Mouse (Mus musculus) lung, embryonic 16.5 days (tissue): ENCODE data around the gene Tmem238. TPM values are rescaled to one million over a fixed set of nuclear protein-coding genes. Genes with fewer than 3 reads are reported as not detected.
"Not testable (repeated sequence)": the region's sequence is repeated elsewhere in the genome, so short reads cannot be mapped to it uniquely, and the experiment has no call there.

Source experiments
- ATAC-seq: fragments of 200-750 bp; cut with Nextera tagmentation; 2 replicates; pipeline ENCODE4 v1.8.0; 2017; ENCODE audit warnings: low read depth, mild to moderate bottlenecking, moderate library complexity
- H3K27ac ChIP-seq: fragments of 300-500 bp; sonication (generic); 2 replicates; pipeline ENCODE4 v1.5.1; 2014; ENCODE audit warnings: mild to moderate bottlenecking, control low read depth, low read length
- H3K27me3 ChIP-seq: fragments of 300-500 bp; sonication (generic); 2 replicates; pipeline ENCODE4 v1.6.1; 2014; ENCODE audit warnings: low read depth, low read length, mixed read lengths; ENCODE audit not compliant: control insufficient read depth, insufficient read depth
- H3K36me3 ChIP-seq: fragments of 300-500 bp; sonication (generic); 2 replicates; pipeline ENCODE4 v1.6.1; 2014; ENCODE audit warnings: low read length; ENCODE audit not compliant: control insufficient read depth, insufficient read depth
- H3K4me1 ChIP-seq: fragments of 300-500 bp; sonication (generic); replicated peaks from 2 replicates; pipeline ENCODE4 v1.6.1; 2014; ENCODE audit warnings: low read length, mixed read lengths; ENCODE audit not compliant: control insufficient read depth, insufficient read depth
- H3K4me2 ChIP-seq: fragments of 300-500 bp; sonication (generic); 2 replicates; pipeline ENCODE4 v1.6.1; 2014; ENCODE audit warnings: low read depth, low read length, control low read depth
- H3K4me3 ChIP-seq: fragments of 300-500 bp; sonication (generic); 2 replicates; pipeline ENCODE4 v1.5.1; 2014; ENCODE audit warnings: mild to moderate bottlenecking, low read length, control low read depth
- H3K9ac ChIP-seq: fragments of 300-500 bp; sonication (generic); 2 replicates; pipeline ENCODE4 v1.6.1; 2014; ENCODE audit warnings: low read length, control low read depth
- H3K9me3 ChIP-seq: fragments of 300-500 bp; sonication (generic); 2 replicates; pipeline ENCODE4 v1.6.1; 2016; ENCODE audit warnings: low read length; ENCODE audit not compliant: control insufficient read depth
- WGBS: fragments of 180-500 bp; shearing (Covaris S2); extraction: QIAGEN DNeasy Blood & Tissue Kit; methylation state at CpG from one replicate; pipeline ENCODE4 v1.1.7; 2014; 5-methylcytosine and 5-hydroxymethylcytosine counted together
- polyA plus RNA-seq: library from polyadenylated mRNA; unstranded; fragments of >200 nt; fragmentation: Nextera tagmentation; extraction: Ambion mirVana; gene quantifications from 2 replicates; pipeline ENCODE4 v1.2.1, GENCODE M21; 2015

Gene Tmem238
- polyA plus RNA-seq, 1 experiment from 2014 or later: 17.9 TPM

- H3K9ac ChIP-seq: no peak overlapping the region
- no peak for ATAC-seq
- peaks cover 11% of the 10 kb centered on the region for H3K4me1 ChIP-seq
- no peaks in the 10 kb centered on the region for H3K27me3 ChIP-seq
- no peaks in the 10 kb centered on the region for H3K36me3 ChIP-seq
- H3K27ac ChIP-seq: peak overlapping the region; percentile 72
- H3K9me3 ChIP-seq: no peaks in the 10 kb centered on the region
- no peak overlapping the region for H3K4me3 ChIP-seq
- H3K4me2 ChIP-seq: no peak overlapping the region
Observed at GRCm38 (mm10) chr7:4816559-4816958, 27.1 kb upstream of the Tmem238 start.

- Histone ChIP-seq H3K4me1 (peaks cover 25% of the 10 kb centered on the region), H3K9me3 (no peaks in the 10 kb centered on the region), H3K4me2 (peak overlapping the region; percentile 80), H3K27ac (peak overlapping the region; percentile 92), H3K27me3 (no peaks in the 10 kb centered on the region), H3K36me3 (peaks cover 10% of the 10 kb centered on the region; the same call in 1 of the 2 replicates), H3K9ac (peak overlapping the region; percentile 73), H3K4me3 (peak overlapping the region; percentile 99)
- ATAC-seq: no peak
- WGBS: 23% methylated on average over 8 of the region's 8 CpGs
Observed at GRCm38 (mm10) chr7:4813105-4813791, 23.8 kb upstream of the Tmem238 start.

- Histone ChIP-seq H3K9ac (peak within 1 kb of the TSS; percentile 100), H3K27ac (peak within 1 kb of the TSS; percentile 99), H3K27me3 (no peaks in the 10 kb centered on the region), H3K36me3 (peaks cover 14% of the 10 kb centered on the region), H3K4me2 (peak within 1 kb of the TSS; percentile 80), H3K9me3 (no peaks in the 10 kb centered on the region), H3K4me1 (peaks cover 22% of the 10 kb centered on the region), H3K4me3 (peak within 1 kb of the TSS; percentile 99)
- under 1% methylated on average over 62 of the region's 62 CpGs for WGBS
- ATAC-seq: peak; percentile 99
Observed at GRCm38 (mm10) chr7:4812303-4813104, 23.0 kb upstream of the Tmem238 start, which contains the start of gene Ube2s. Ube2s (minus strand) TSS chr7:4812590.

- peak overlapping the region; percentile 99 for H3K4me3 ChIP-seq
- no peaks in the 10 kb centered on the region for H3K9me3 ChIP-seq
- peak overlapping the region; percentile 61 for H3K4me2 ChIP-seq
- no peaks in the 10 kb centered on the region for H3K27me3 ChIP-seq
- peaks cover 22% of the 10 kb centered on the region for H3K4me1 ChIP-seq
- peak overlapping the region; percentile 100 for H3K9ac ChIP-seq
- H3K27ac ChIP-seq: peak overlapping the region; percentile 99
- H3K36me3 ChIP-seq: peaks cover 20% of the 10 kb centered on the region
- ATAC-seq: no peak
- under 1% methylated on average over 24 of the region's 36 CpGs for WGBS
Observed at GRCm38 (mm10) chr7:4811842-4812302, 22.4 kb upstream of the Tmem238 start.

GRCm38 (mm10) chr7:4811131-4811530 is 21.7 kb upstream of the Tmem238 start:
- Histone ChIP-seq H3K4me2 (peak overlapping the region; percentile 61), H3K36me3 (peaks cover 27% of the 10 kb centered on the region), H3K9ac (peak overlapping the region; percentile 100), H3K4me1 (peaks cover 22% of the 10 kb centered on the region), H3K4me3 (peak overlapping the region; percentile 99)
- 23% methylated on average over 9 of the region's 10 CpGs for WGBS
- not testable (repeated sequence) for ATAC-seq, H3K9me3 ChIP-seq, H3K27ac ChIP-seq, H3K27me3 ChIP-seq

GRCm38 (mm10) chr7:4806716-4807115 is 17.3 kb upstream of the Tmem238 start:
- Histone ChIP-seq H3K27me3 (no peaks in the 10 kb centered on the region), H3K9me3 (no peaks in the 10 kb centered on the region), H3K36me3 (peaks cover 34% of the 10 kb centered on the region), H3K4me2 (no peak overlapping the region), H3K4me1 (peaks cover 16% of the 10 kb centered on the region), H3K9ac (no peak overlapping the region), H3K27ac (no peak overlapping the region), H3K4me3 (no peak overlapping the region)
- ATAC-seq: no peak; the same call in 1 of the 2 replicates
- 83% methylated on average over 7 of the region's 7 CpGs for WGBS

GRCm38 (mm10) chr7:4802247-4802646 is 12.8 kb upstream of the Tmem238 start:
- Histone ChIP-seq H3K27ac (no peak overlapping the region), H3K9me3 (no peaks in the 10 kb centered on the region), H3K9ac (no peak overlapping the region), H3K4me3 (no peak overlapping the region), H3K36me3 (peaks cover 23% of the 10 kb centered on the region), H3K4me2 (no peak overlapping the region), H3K4me1 (no peaks in the 10 kb centered on the region), H3K27me3 (no peaks in the 10 kb centered on the region)
- ATAC-seq: no peak

DNA sequence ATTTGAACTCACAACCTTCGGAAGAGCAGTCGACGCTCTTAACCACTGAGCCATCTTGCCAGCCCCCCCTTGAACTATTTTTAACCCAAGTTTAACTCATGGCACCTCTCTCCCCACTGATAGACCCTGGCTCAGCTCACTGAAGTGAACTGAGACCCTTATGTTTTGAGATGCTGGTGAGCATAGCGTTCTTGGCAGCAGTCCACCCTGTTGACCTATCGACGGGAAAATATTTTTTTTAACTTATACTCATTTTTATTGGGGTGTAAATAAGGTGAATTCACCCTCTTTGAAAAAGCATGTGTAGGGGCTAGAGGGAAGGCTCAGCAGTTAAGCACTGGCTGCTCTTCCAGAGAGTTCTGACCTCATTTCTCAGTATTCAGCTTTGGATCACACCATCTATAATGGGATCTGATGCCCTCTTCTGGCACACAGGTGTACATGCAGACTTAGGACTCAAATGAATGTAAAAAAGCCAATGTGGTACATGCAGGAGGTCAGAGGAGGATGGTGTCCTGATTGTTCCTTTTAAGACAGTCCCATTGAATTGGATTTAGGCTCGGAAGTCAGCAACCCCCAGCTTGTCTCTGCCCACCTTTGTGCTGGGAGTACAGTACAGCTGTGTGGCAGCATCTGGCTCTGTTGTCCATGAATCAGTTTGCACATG is 6.4 kb upstream of the Tmem238 start:
- no peak overlapping the region for H3K4me2 ChIP-seq
- no peak for ATAC-seq
- no peaks in the 10 kb centered on the region for H3K27me3 ChIP-seq
- H3K9ac ChIP-seq: no peak overlapping the region
- no peak overlapping the region for H3K4me3 ChIP-seq
- WGBS: 60% methylated on average over 7 of the region's 7 CpGs
- H3K9me3 ChIP-seq: no peaks in the 10 kb centered on the region
- H3K27ac ChIP-seq: no peak overlapping the region
- H3K4me1 ChIP-seq: peaks cover 7% of the 10 kb centered on the region
- H3K36me3 ChIP-seq: peaks cover 28% of the 10 kb centered on the region

- H3K4me1 ChIP-seq: peaks cover 7% of the 10 kb centered on the region
- 60% methylated on average over 3 of the region's 3 CpGs for WGBS
- no peaks in the 10 kb centered on the region for H3K9me3 ChIP-seq
- no peaks in the 10 kb centered on the region for H3K27me3 ChIP-seq
- no peak for ATAC-seq
- H3K4me2 ChIP-seq: no peak overlapping the region
- no peak overlapping the region; the same call in 1 of the 2 replicates for H3K9ac ChIP-seq
- no peak overlapping the region for H3K27ac ChIP-seq
- peaks cover 28% of the 10 kb centered on the region for H3K36me3 ChIP-seq
- H3K4me3 ChIP-seq: no peak overlapping the region
Observed at GRCm38 (mm10) chr7:4794631-4795168, 5.2 kb upstream of the Tmem238 start.
